Mouse (Mus musculus) adrenal gland (tissue): ENCODE results near the gene Slc25a44.
"Not testable (repeated sequence)": the region's sequence is repeated elsewhere in the genome, so short reads cannot be mapped to it uniquely, and the experiment has no call there.

Source experiments
- intact Hi-C: fragments of 180-260 bp; cut with DNase I; formaldehyde crosslinking; loops from one replicate; pipeline ENCODE4 v1.15.1; 2025

Slc25a44 gene

DNA sequence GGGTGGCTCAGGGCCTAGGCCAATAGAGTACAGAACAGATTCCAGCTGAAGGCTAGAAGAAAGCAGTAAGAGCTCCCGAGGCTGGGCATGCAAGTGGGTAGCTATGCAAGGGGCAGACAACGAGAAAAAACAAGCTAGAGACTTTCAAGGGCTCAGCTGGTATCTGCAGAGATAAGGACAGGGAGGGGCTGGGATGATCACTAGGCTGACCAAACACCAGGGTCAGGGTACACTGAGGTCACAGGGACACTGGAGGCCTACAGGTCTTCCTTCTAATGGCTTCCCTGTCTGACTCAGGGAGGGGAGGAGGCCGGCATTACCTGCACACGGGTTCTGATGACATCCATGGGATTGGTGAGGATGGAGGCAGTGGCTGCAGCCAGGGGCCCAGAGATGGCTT is 9.3 kb downstream of the Slc25a44 start:
- intact Hi-C loops = no loop called here

DNA sequence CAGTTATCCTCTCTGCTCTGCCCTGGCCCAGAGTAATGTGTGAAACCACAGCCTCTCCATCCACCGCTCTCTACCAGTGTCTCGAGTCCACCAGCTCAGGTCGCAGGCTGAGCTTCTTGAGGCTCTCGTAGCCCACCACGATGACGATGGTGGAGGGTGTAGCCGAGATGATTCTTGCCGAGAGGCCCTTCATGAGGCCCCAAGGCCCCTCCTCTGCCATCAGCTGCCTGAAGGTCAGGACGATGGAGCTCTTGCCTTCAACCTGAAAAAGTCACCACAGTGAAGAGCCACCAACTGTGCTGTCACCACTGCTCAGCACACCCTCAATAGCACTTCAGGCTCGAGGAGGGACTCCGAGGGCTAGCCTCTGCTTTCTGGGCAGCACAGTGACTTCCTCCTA is 12.3 kb downstream of the Slc25a44 start:
- intact Hi-C loops = no loop called here

DNA sequence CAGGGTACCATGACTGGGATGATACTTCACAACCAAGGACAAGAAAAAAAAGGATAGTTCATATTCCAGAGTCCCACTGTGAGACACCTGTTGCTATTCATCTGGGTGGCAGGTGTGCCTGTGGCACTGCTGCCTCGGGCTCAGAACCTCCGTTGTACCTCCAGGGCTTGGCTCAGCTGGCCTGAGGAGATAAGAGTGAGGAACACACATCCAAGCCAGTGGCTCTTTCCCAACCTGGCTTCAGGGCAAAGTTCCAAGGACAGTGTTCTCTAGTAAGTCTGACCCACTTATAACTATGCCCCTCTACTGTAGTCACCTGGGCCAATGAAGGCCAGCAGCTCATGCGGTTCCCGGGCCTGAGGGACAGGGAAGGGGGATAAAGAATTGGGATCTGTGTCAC is 13.3 kb downstream of the Slc25a44 start:
- intact Hi-C loops = no loop called here

DNA sequence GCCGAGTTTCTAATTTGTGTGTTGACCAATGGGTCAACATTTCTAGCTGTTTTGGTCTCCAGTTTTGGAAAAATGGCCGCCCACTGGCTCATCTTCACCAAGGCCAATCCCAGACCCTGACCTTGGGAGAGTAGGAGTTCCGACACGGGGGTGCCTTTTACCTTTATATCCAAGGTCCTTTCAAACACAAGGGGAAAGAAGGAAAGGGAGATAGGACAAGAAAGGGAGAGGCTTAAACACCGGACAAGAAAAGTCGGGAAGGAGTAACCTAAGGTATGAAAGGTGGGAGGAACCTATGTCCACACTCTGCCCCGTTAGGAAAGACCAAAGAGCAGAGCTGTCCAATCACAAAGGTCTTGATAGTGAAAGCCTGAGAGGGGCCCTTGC is 14.3 kb downstream of the Slc25a44 start:
- intact Hi-C loops = no loop called here

DNA sequence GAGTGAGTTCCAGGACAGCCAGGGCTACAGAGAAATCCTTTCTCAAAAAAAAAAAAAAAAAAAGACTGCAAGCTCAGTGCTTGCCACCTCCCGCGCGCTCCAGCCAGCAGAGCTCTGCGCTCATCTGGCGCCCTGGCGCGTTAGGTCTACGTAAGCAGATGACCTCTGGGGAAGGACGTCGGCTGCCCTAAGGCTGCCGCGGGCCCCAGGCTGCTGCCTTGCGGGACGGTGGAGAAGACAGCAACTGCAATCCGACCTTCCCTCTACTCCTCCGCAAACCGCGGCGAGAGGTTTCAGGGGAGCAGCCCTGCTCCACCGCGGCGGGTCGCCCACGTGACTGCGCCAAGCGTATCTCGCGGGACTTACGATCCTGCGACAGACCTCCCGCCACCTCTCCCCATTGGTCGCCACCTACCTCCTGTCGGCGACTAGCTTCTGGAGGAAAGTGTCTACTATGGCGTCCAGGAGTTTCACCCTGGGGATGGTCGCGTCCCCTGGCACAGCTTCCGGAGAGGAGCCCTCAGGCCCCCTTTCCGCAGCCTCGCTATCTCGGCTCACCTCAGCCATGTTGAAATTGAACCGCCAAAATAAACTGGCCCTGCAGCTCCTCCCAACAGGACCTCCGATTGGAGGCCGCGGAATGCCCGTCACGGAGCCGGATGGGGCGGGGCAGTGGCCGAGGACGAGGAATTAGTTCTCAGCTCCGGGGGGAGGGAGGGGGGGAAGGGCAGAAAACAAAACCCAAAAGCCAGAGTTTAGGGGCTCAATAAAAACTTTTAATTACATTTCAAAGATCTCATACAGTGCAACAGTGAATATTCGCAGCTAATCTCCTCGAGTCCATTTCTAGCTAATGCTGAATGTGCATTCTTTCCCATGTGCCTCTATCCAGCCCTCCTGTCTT is 14.9 kb downstream of the Slc25a44 start, which contains the start of gene Pmf1:
Pmf1 (minus strand) TSS at position 591 of the 904 bp plus-strand sequence.
- intact Hi-C loops = loop anchor here (1.0 to 5.0 kb wide), 2 partner anchors 57 to 117 kb away; no protein-coding TSS in a partner anchor

DNA sequence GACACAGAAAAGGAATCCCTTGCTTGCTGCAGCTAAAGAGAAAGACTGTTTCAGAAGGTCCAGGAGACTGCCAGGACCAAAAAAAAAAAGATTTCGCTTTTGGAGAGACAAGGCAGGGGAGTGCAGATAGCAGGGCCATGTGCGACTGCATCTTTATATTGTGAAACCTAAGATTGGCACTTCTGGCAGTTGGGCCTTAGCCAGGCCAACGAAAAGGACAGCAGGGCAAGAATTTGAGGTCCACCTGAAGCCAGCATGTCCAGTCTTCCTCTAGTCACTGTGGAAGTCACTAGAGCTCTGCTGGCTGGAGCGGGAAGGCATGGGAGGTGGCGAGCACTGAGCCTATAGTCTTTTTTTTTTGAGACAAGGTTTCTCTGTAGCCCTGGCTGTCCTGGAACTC is 16.0 kb downstream of the Slc25a44 start:
- intact Hi-C loops = loop anchor here (1.0 to 5.0 kb wide), 2 partner anchors 58 to 118 kb away; no protein-coding TSS in a partner anchor

DNA sequence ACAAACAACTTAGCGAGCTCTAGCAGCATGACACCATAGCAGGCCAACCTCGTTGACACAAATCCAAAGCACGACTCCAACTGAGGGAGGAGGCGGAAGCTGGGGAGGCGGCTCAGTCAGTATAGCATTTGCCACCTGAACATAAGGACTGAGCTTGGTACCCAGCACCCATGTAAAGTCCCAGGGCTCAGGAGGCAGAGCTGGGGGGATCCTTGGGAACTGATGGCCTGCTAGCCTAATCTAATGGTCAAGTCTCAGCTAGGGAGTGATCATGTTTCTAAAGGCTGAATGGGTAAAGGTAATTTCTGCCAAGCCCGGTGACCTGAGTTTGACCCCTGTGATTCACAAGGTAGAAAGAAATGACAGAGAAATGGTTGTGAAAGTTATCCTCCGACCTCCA is 17.4 kb downstream of the Slc25a44 start:
- intact Hi-C loops = loop anchor here (5.0 kb wide), 1 partner anchor 120 kb away; no protein-coding TSS in a partner anchor

DNA sequence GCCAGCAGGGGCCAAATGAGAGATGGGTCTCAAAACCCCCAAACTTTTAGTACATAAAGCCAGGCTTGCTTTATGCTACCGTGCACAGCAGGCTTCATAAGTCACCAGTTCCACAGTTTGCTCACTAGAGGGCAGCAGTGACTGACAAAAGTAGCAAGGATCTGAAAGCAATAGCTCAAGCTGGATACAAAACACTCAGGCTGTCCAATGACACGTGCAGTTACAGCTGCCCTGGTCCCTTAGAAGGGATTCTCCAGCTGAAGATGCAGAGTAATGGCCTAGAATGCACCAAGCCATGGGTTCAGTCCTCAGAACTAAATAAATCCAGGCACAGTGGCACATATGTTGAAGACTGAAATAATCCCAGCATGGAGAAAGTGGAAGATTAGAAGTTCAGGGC is 17.8 kb downstream of the Slc25a44 start:
- intact Hi-C loops = loop anchor here (5.0 kb wide), 1 partner anchor 120 kb away; no protein-coding TSS in a partner anchor

DNA sequence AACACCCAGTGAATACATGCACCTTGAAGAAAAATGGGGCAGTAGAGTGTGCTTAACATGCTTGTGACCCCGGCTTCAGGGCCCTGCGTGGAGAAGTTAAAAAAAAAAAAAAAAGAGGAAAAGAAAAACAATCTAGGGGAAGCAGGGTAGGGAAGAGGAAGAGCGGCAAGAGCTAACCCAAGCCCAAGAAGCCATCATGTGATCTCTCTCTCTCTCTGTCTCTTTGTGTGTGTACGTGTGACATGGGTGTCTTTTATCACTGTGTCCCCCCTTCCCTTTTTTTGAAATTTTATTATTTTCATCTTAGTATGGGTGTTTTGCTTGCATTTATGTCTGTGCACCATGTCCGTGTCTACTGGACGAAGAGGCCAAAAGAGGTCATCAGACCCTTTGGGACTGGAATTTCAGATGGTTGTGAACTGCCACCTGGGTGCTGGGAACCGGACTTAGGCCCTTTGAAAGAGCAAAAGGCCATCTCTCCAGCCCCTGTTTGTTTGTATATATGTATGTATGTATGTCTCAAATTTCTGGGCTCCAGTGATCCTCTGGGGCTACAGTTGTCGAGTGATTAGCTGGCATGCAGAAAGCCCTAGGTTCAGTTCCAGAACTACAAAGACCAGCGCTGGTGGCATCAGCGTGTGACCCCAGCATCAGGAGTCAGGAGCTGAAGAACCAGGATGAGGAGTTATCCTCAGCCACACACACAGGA is 21.3 kb downstream of the Slc25a44 start:
- intact Hi-C loops = no loop called here

DNA sequence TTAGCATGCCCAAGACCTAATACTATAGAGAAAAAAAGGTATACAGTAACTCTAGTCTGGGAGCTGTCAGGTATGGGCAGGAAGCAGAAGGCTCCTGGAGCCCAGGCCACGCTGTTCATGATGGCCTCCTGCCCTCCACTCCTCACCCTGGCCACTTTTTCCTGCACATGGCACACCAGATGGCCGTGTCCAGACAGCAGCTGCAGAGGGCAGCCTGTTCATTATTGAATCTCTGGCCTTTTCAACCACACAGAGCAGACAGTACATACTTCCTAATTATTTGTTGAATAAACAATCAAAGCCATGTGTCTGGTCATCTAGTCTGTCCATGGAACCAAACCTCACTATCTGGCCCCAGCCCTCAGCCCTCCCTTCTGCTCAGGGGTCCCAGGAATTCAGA is 26.3 kb downstream of the Slc25a44 start:
- intact Hi-C loops = no loop called here

DNA sequence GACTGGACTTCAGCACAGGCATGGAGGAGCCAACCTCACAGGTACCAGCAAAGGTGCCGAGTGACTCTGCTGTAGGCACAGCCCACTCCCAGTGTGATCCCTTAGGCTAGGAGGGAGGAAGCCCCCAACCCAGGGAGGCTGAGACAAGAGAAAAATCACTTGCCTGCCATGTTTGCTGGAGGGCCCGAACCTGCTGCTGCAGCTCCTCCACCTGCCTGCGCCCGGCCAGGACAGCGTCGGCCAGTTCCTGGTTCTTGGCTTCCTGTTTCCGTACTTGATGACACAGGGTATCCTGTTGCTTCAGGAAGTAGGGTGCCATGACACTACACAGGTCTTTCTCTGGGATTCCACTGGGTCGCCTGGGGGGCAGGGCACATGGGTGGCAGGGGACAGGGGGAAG is 29.2 kb downstream of the Slc25a44 start:
- intact Hi-C loops = no loop called here

DNA sequence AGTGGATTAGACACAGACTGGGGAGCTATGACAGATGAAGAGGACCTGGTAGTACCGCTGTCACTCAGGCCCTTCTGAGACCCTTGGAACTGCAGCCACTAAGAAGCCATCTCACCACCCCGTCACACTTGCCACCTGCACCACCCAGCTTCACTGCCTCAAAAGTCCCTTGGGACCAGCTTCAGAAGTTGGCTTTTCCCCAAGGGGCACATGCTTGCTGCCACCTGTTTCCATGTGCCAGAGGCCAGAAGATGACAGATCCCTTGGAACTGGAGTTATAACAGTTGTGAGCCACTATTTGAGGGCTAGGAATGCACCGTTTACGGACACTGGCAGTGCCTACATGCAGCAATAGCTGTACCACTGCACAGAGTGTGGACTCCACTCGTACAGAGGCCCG is 29.7 kb downstream of the Slc25a44 start:
- intact Hi-C loops = no loop called here

DNA sequence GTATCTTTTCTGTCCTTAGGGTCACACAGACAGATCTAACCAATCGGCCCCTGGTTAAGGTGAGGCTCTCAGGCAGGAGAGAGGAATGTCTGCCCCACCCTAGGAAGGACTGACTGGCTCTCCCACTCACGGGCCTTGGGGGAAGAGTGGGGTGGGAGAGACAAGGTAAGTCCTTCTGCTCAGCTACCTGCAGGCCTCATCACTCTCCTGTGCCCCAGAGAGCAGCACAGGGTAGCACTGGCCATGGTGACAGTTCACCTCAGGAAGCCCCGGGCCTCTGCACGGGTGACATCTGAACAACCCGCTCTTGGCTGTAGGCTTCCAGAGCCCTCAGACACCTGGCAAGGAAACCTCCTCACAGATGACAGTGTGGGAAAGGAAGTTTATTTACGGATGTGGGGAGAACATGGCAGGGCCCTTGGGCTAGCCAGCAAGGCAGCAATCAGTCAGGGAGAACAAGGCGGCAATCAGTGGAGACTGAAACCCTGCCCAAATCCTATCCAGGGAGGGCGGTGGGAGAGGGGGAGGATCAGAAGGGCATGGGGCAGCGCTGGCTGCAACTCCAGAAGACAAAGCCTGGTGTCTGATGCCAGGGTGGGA is 31.1 kb downstream of the Slc25a44 start:
- intact Hi-C loops = no loop called here

DNA sequence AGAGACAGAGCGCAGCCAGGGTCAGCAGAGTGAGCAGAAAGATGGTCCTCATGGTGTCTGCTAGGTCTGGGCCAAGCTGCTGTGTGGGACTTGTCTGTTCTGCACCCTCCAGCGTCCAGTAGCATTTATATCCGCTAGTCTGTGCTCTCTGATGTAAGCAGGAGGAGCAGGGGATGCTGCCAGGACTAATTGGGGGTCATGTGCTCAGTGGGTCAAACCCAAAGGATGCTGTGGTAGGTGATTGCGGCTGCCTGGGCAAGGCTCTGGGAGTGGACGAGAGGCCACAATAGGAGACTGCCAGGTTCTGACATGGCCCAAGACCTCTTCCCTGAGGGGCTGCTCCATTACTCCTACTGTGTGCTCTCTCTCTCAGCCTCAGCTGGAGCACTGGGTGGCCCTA is 40.6 kb downstream of the Slc25a44 start, which contains the start of gene Bglap:
Bglap (minus strand) TSS at position 101 of the 400 bp plus-strand sequence.
- intact Hi-C loops = no loop called here

DNA sequence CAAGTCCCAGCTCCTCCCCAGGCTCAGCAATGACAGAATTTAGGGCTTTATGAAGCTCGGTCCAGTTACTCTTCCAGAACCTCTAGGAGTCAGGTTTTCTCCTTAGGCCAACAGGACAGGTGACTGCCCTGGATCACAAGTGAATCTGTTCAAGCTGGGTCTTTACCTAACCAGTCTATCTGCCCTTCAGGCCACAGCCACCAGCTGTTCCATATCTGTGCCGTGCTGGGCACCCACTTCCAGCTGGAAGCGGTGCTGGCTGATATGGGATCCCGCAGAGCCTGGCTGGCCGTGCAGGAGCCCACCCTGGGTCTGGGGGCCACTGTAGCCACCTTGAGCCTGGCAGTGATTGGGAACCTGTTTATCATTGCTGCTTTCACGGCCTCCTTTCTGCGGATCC is 42.6 kb downstream of the Slc25a44 start:
- intact Hi-C loops = not testable (repeated sequence)

DNA sequence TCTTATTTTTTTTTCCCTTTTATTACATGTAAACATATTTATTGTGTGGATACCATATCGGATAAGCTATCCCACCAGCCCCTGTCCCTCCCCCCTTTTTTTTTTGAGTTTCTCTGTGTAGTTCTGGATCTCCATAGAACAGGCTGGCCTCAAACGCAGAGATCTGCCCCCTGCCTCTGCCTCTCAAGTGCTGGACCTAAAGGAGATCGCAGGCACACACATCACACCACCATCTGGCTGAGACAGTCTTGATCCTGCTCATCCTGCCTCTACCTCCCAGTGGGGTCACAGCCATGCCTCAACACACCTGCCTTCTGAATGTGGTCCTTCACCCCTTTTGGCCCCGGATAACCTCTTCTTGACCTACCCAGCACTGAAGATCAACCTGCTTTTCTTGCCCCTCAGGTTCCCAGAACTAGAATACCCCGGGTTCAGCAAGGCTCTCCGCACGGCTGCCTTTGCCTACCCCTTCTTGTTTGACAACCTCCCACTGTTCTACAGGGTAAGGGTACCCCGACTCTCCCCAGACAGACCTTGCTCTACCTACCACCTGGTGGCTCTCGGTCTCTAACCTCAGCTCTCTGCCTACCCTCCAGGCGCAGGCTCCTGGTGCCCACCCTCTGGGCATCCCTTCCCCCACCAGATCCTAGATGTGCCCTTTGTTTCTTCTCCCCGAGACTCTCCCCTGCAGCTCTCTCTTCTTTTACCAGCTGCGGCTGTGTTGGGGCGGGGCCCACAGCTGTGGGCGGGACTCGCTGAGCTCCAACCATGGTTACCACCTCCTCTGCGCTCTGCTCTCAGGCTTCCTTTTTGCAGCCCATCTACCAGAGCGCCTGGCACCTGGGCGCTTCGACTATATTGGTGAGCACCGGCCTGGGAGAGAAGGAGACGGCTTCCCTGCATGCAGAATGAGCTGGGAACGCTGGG is 43.3 kb downstream of the Slc25a44 start:
- intact Hi-C loops = not testable (repeated sequence)

DNA sequence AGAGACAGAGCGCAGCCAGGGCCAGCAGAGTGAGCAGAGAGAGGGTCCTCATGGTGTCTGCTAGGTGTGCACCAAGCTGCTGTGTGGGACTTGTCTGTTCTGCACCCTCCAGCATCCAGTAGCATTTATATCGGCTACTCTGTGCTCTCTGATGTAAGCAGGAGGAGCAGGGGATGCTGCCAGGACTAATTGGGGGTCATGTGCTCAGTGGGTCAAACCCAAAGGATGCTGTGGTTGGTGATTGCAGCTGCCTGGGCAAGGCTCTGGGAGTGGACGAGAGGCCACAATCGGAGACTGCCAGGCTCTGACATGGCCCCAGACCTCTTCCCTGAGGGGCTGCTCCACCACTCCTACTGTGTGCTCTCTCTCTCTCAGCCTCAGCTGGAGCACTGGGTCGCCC is 46.3 kb downstream of the Slc25a44 start, which contains the start of gene Bglap2:
Bglap2 (minus strand) TSS at position 101 of the 400 bp plus-strand sequence.
- intact Hi-C loops = not testable (repeated sequence)

DNA sequence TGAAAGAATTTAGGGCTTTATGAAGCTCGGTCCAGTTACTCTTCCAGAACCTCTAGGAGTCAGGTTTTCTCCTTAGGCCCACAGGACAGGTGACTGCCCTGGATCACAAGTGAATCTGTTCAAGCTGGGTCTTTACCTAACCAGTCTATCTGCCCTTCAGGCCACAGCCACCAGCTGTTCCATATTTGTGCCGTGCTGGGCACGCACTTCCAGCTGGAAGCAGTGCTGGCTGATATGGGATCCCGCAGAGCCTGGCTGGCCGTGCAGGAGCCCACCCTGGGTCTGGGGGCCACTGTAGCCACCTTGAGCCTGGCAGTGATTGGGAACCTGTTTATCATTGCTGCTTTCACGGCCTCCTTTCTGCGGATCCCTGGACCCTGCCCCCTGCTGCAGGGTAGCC is 48.3 kb downstream of the Slc25a44 start:
- intact Hi-C loops = not testable (repeated sequence)

DNA sequence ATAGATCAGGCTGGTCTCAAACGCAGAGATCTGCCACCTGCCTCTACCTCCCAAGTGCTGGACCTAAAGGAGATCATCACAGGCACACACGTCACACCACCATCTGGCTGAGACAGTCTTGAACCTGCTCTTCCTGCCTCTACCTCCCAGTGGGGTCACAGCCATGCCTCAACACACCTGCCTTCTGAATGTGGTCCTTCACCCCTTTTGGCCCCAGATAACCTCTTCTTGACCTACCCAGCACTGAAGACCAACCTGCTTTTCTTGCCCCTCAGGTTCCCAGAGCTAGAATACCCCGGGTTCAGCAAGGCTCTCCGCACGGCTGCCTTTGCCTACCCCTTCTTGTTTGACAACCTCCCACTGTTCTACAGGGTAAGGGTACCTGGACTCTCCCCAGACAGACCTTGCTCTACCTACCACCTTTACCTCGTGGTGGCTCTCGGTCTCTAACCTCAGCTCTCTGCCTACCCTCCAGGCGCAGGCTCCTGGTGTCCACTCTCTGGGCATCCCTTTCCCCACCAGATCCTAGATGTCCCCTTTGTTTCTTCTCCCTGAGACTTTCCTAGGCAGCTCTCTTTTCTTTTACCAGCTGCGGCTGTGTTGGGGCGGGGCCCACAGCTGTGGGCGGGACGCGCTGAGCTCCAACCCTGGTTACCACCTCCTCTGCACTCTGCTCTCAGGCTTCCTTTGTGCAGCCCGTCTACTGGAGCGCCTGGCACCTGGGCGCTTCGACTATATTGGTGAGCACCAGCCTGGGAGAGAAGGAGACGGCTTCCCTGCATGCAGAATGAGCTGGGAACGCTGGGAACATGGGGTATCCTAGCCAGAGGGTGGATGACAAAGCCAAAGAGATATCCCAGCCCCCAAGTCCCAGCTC is 49.0 kb downstream of the Slc25a44 start:
- intact Hi-C loops = not testable (repeated sequence)
